Mouse (Mus musculus) gastrocnemius, postnatal 14 days (tissue): Measurements from ENCODE around the gene Cadps2. TPM values are rescaled to one million over a fixed set of nuclear protein-coding genes. Genes with fewer than 3 reads are reported as not detected.

Experiments
- DNase-seq: peaks from one replicate; pipeline ENCODE4 v3.0.0; 2021; ENCODE audit warnings: mixed read lengths
- intact Hi-C: fragments of 180-260 bp; cut with DNase I; formaldehyde crosslinking; loops from one replicate; pipeline ENCODE4 v1.15.1; 2025; ENCODE audit warnings: low total_unique reads
- long read RNA-seq, 2 experiments: library from polyadenylated mRNA; stranded (forward); transcript quantifications; one replicate each; pipeline ENCODE4 v2.0.0; 2021
- total RNA-seq, 2 experiments: library from RNA; stranded (reverse); gene quantifications; 2 replicates each; pipeline ENCODE4 v1.2.3; 2021

The Cadps2 gene
- total RNA-seq = under 1 TPM; 0.51 to 0.74 TPM
- long read RNA-seq, experiment 1 = 0 reads
- long read RNA-seq, experiment 2 = 0 reads

- intact Hi-C loops = no loop called here
- peak; percentile 41 for DNase-seq
Observed at GRCm38 (mm10) chr6:23839009-23839811, at the start of gene Cadps2. Gene Cadps2, minus strand, starts transcription at chr6:23839421.

- no peak for DNase-seq
- intact Hi-C loops = no loop called here
Observed at GRCm38 (mm10) chr6:23886418-23886817, 47.2 kb upstream of the Cadps2 start.

- DNase-seq = no peak
- intact Hi-C loops = no loop called here
Observed at GRCm38 (mm10) chr6:23876765-23877408, 37.7 kb upstream of the Cadps2 start.

GRCm38 (mm10) chr6:23876363-23876762, 37.1 kb upstream of the Cadps2 start:
- intact Hi-C loops = no loop called here

GRCm38 (mm10) chr6:23873812-23874211, 34.6 kb upstream of the Cadps2 start:
- intact Hi-C loops = no loop called here
- no peak for DNase-seq

More at GRCm38 (mm10) chr6:23876363-23876762, 37.1 kb upstream of the Cadps2 start:
- no peak for DNase-seq

- DNase-seq = no peak
- intact Hi-C loops = no loop called here
Observed at GRCm38 (mm10) chr6:23873231-23873630, 34.0 kb upstream of the Cadps2 start.

- intact Hi-C loops = no loop called here
Observed at GRCm38 (mm10) chr6:23869971-23870370, 30.8 kb upstream of the Cadps2 start.

GRCm38 (mm10) chr6:23866298-23866697, 27.1 kb upstream of the Cadps2 start:
- no peak for DNase-seq
- intact Hi-C loops = no loop called here

More at GRCm38 (mm10) chr6:23869971-23870370, 30.8 kb upstream of the Cadps2 start:
- no peak for DNase-seq

- intact Hi-C loops = no loop called here
- DNase-seq = no peak
Observed at GRCm38 (mm10) chr6:23853464-23853863, 14.2 kb upstream of the Cadps2 start.

GRCm38 (mm10) chr6:23840001-23840400, 780 bp upstream of the Cadps2 start:
- intact Hi-C loops = no loop called here

GRCm38 (mm10) chr6:23838401-23839008, 716 bp downstream of the Cadps2 start:
- DNase-seq = peak; percentile 4

More at GRCm38 (mm10) chr6:23840001-23840400, 780 bp upstream of the Cadps2 start:
- DNase-seq = no peak

GRCm38 (mm10) chr6:23837631-23838030, 1.6 kb downstream of the Cadps2 start:
- intact Hi-C loops = no loop called here
- no peak for DNase-seq

More at GRCm38 (mm10) chr6:23838401-23839008, 716 bp downstream of the Cadps2 start:
- intact Hi-C loops = no loop called here

- intact Hi-C loops = no loop called here
- DNase-seq = no peak
Observed at GRCm38 (mm10) chr6:23837127-23837526, 2.1 kb downstream of the Cadps2 start.

- intact Hi-C loops = no loop called here
Observed at GRCm38 (mm10) chr6:23836694-23837093, 2.5 kb downstream of the Cadps2 start.

GRCm38 (mm10) chr6:23835552-23835951, 3.7 kb downstream of the Cadps2 start:
- intact Hi-C loops = no loop called here
- DNase-seq = no peak

More at GRCm38 (mm10) chr6:23836694-23837093, 2.5 kb downstream of the Cadps2 start:
- DNase-seq = no peak

GRCm38 (mm10) chr6:23830741-23831140, 8.5 kb downstream of the Cadps2 start:
- intact Hi-C loops = no loop called here

GRCm38 (mm10) chr6:23829338-23829737, 9.9 kb downstream of the Cadps2 start:
- intact Hi-C loops = no loop called here
- no peak for DNase-seq

More at GRCm38 (mm10) chr6:23830741-23831140, 8.5 kb downstream of the Cadps2 start:
- DNase-seq = no peak

- intact Hi-C loops = no loop called here
- DNase-seq = no peak
Observed at GRCm38 (mm10) chr6:23821819-23822218, 17.4 kb downstream of the Cadps2 start.

- intact Hi-C loops = no loop called here
Observed at GRCm38 (mm10) chr6:23810087-23810486, 29.1 kb downstream of the Cadps2 start.

GRCm38 (mm10) chr6:23809344-23809743, 29.9 kb downstream of the Cadps2 start:
- DNase-seq = no peak

More at GRCm38 (mm10) chr6:23810087-23810486, 29.1 kb downstream of the Cadps2 start:
- DNase-seq = no peak

More at GRCm38 (mm10) chr6:23809344-23809743, 29.9 kb downstream of the Cadps2 start:
- intact Hi-C loops = no loop called here
